ENCODE assay signal across 15 mouse cellular contexts in genomic region chr19:58886467-58886866, GRCm38 (mm10). TPM values are rescaled to one million over a fixed set of nuclear protein-coding genes. Genes with fewer than 3 reads are reported as not detected.
DNase-seq lines count a peak whose midpoint lies in the region; ATAC-seq and TF ChIP-seq lines count a peak whose summit lies in the region.
"Had no signal": no experiment of that assay in that cellular context is flagged by ENCODE, and none has a peak within 500 bp of the region (broad histone marks: within the 10 kb centered on the region; RNA-seq: fewer than 3 reads in every experiment).

No protein-coding gene starts in this region.

- H3K27me3 ChIP-seq in kidney, adult 2 months (replicated peaks; ENCODE audit: control insufficient read depth, insufficient read depth, low read length): no peaks in the 10 kb centered on the region
- H3K27me3 ChIP-seq in spleen, adult 2 months (ENCODE audit: control insufficient read depth, insufficient read depth, low read length): no peaks in the 10 kb centered on the region
- no peaks in the 10 kb centered on the region for H3K27me3 ChIP-seq in stomach, postnatal 0 days (ENCODE audit: control insufficient read depth, insufficient read depth, low read length)
- H3K27me3 ChIP-seq: hindbrain, embryonic 13.5 days; midbrain, embryonic 12.5 days had no signal

- no peak for TF ChIP-seq POLR2A in kidney, adult 2 months (IDR thresholded peaks at IDR 0.05; ENCODE audit: low read depth, low read length)
- TF ChIP-seq POLR2A in spleen, adult 2 months (IDR thresholded peaks at IDR 0.05; ENCODE audit: low read depth, low read length): no peak

- H3K4me3 ChIP-seq in kidney, adult 2 months (ENCODE audit: insufficient read depth, low read depth, low read length): no peak overlapping the region
- no peak overlapping the region for H3K4me3 ChIP-seq in spleen, adult 2 months (ENCODE audit: extremely low read depth, insufficient read depth, insufficient read length)
- H3K4me3 ChIP-seq in stomach, postnatal 0 days (ENCODE audit: low read depth, low read length): no peak overlapping the region
- H3K4me3 ChIP-seq: heart, embryonic 12.5 days; hindbrain, embryonic 13.5 days; midbrain, embryonic 12.5 days had no signal

- no peak overlapping the region for H3K27ac ChIP-seq in kidney, adult 2 months (ENCODE audit: insufficient read depth, low read depth, low read length)
- H3K27ac ChIP-seq in spleen, adult 2 months (ENCODE audit: insufficient read depth, low read length): no peak overlapping the region
- H3K27ac ChIP-seq in stomach, postnatal 0 days (replicated peaks): no peak overlapping the region
- H3K27ac ChIP-seq: hindbrain, embryonic 13.5 days; midbrain, embryonic 12.5 days had no signal

- H3K9ac ChIP-seq in stomach, postnatal 0 days (ENCODE audit: low read length): no peak overlapping the region
- H3K9ac ChIP-seq: heart, embryonic 12.5 days; hindbrain, embryonic 13.5 days; midbrain, embryonic 12.5 days had no signal

- 0 out of 2 replicates have a peak, but pooled peaks have one; percentile 20 for TF ChIP-seq CTCF in kidney, adult 2 months (conservative IDR thresholded peaks at IDR 0.05; ENCODE audit: insufficient read depth, insufficient read length, low read depth, low read length)
- TF ChIP-seq CTCF in spleen, adult 2 months (IDR thresholded peaks at IDR 0.05; ENCODE audit: extremely low read depth, insufficient read depth, insufficient read length, insufficient replicate concordance): peak; percentile 7; the same call in 1 of the 2 replicates
- TF ChIP-seq CTCF in stomach, postnatal 0 days (IDR thresholded peaks at IDR 0.05; ENCODE audit: low read depth): peak; percentile 38

- no peak for ATAC-seq in stomach, postnatal 0 days (ENCODE audit: low FRiP score, low TSS enrichment)
- no peak for ATAC-seq in megakaryocyte-erythroid progenitor cell, adult 5-6 weeks (replicated peaks; ENCODE audit: low FRiP score, low TSS enrichment, poor library complexity, severe bottlenecking)
- ATAC-seq: forebrain, embryonic 14.5 days had no signal

- H3K4me1 ChIP-seq in kidney, adult 2 months (ENCODE audit: control insufficient read depth, insufficient read depth, low read length): no peaks in the 10 kb centered on the region
- no peaks in the 10 kb centered on the region for H3K4me1 ChIP-seq in spleen, adult 2 months (ENCODE audit: control insufficient read depth, insufficient read depth, insufficient read length)
- H3K4me1 ChIP-seq in stomach, postnatal 0 days (replicated peaks; ENCODE audit: control insufficient read depth, insufficient read depth): no peaks in the 10 kb centered on the region
- H3K4me1 ChIP-seq: midbrain, embryonic 12.5 days had no signal

- TF ChIP-seq EP300 in stomach, postnatal 0 days (optimal IDR thresholded peaks at IDR 0.05): no peak

- 69% methylated on average over 7 of the region's 7 CpGs for WGBS in kidney, adult 2 months
- WGBS in spleen, adult 2 months: 68% methylated on average over 7 of the region's 7 CpGs
- 68% methylated on average over 7 of the region's 7 CpGs for WGBS in stomach, postnatal 0 days

- no peaks in the 10 kb centered on the region for H3K36me3 ChIP-seq in kidney, adult 2 months (ENCODE audit: control insufficient read depth, insufficient read depth, low read length)
- H3K36me3 ChIP-seq in spleen, adult 2 months (ENCODE audit: control insufficient read depth, insufficient read depth, low read length): no peaks in the 10 kb centered on the region
- no peaks in the 10 kb centered on the region for H3K36me3 ChIP-seq in stomach, postnatal 0 days (ENCODE audit: control insufficient read depth, insufficient read depth, low read length)
- H3K36me3 ChIP-seq: heart, embryonic 12.5 days; hindbrain, embryonic 13.5 days; midbrain, embryonic 12.5 days had no signal

- no peak for DNase-seq in kidney, adult 2 months
- DNase-seq in kidney, postnatal 10 days: no peak
- DNase-seq in spleen, adult 2 months (ENCODE audit: low read depth in 1 of 2, low spot score in 2 of 2): no peak
- no peak for DNase-seq in spleen, postnatal 36 days (ENCODE audit: low spot score in 2 of 2)
- DNase-seq in R1 (ENCODE audit: low read depth, low spot score): peak; percentile 55
- DNase-seq in stomach, postnatal 0 days (ENCODE audit: low spot score): no peak
- DNase-seq: cerebellum, postnatal 36 days; gastrocnemius, postnatal 14 days; left cerebral cortex, postnatal 4 days; thymus, postnatal 36 days had no signal

- H3K9me3 ChIP-seq in stomach, postnatal 0 days (ENCODE audit: control insufficient read depth, low read length): no peaks in the 10 kb centered on the region
- H3K9me3 ChIP-seq: heart, embryonic 12.5 days; hindbrain, embryonic 13.5 days; midbrain, embryonic 12.5 days had no signal

- no peak overlapping the region for H3K4me2 ChIP-seq in stomach, postnatal 0 days (replicated peaks; ENCODE audit: low read depth)
- H3K4me2 ChIP-seq: heart, embryonic 12.5 days; hindbrain, embryonic 13.5 days; midbrain, embryonic 12.5 days had no signal

RNA-seq across cellular contexts. Expression of gene Eno4, which starts 56.8 kb away (rescaled TPM):
- 0.08 and 0.31 TPM in 2 replicates for polyA plus RNA-seq in kidney, adult 2 months (2012; rRNA removed)
- polyA plus RNA-seq in spleen, adult 2 months (2012; rRNA removed): 0.08 TPM in 1 of 2 replicates, not detected in the other
- polyA plus RNA-seq in stomach, postnatal 0 days (2015; fragmentation: Nextera tagmentation; extraction: Ambion mirVana): 0.06 and 0.13 TPM in 2 replicates
- total RNA-seq in megakaryocyte-erythroid progenitor cell, adult 5-6 weeks (2014; fragmentation: Nextera tagmentation): not detected in 2 replicates
- total RNA-seq in megakaryocyte-erythroid progenitor cell, adult 5-6 weeks (2017): not detected in 2 replicates

RNA-seq across cellular contexts. Expression of gene Hspa12a, which starts 57.0 kb away (rescaled TPM):
- polyA plus RNA-seq in kidney, adult 2 months (2012; rRNA removed): 17.9 and 21.6 TPM in 2 replicates
- 3.7 TPM in 2 replicates for polyA plus RNA-seq in spleen, adult 2 months (2012; rRNA removed)
- 1.7 and 2.5 TPM in 2 replicates for polyA plus RNA-seq in stomach, postnatal 0 days (2015; fragmentation: Nextera tagmentation; extraction: Ambion mirVana)
- total RNA-seq in megakaryocyte-erythroid progenitor cell, adult 5-6 weeks (2014; fragmentation: Nextera tagmentation): not detected in 2 replicates
- 0.19 TPM in 1 of 2 replicates, not detected in the other for total RNA-seq in megakaryocyte-erythroid progenitor cell, adult 5-6 weeks (2017)
